Mouse (Mus musculus) kidney, adult 2 months (tissue): Measurements from ENCODE around the gene Hoxc4. TPM values are rescaled to one million over a fixed set of nuclear protein-coding genes. Genes with fewer than 3 reads are reported as not detected.

ENCODE experiments used
- DNase-seq: peaks from one replicate; pipeline ENCODE4 v3.0.0; 2021
- H3K27ac ChIP-seq: fragments of 200-500 bp; 2 replicates; pipeline ENCODE4 v1.5.1; 2012; ENCODE audit warnings: low read depth, low read length, control low read depth, inconsistent platforms; ENCODE audit not compliant: insufficient read depth
- H3K27me3 ChIP-seq: fragments of 200-500 bp; replicated peaks from 2 replicates; pipeline ENCODE4 v1.6.1; 2012; ENCODE audit warnings: mild to moderate bottlenecking, moderate library complexity, low read length, inconsistent platforms; ENCODE audit not compliant: control insufficient read depth, insufficient read depth
- H3K36me3 ChIP-seq: fragments of 200-500 bp; 2 replicates; pipeline ENCODE4 v1.6.1; 2012; ENCODE audit warnings: mild to moderate bottlenecking, moderate library complexity, low read length, inconsistent platforms; ENCODE audit not compliant: control insufficient read depth, insufficient read depth
- H3K4me1 ChIP-seq: fragments of 200-500 bp; 2 replicates; pipeline ENCODE4 v1.6.1; 2011; ENCODE audit warnings: low read length; ENCODE audit not compliant: control insufficient read depth, insufficient read depth
- H3K4me3 ChIP-seq: fragments of 200-500 bp; 2 replicates; pipeline ENCODE4 v1.5.1; 2011; ENCODE audit warnings: mild to moderate bottlenecking, low read depth, low read length, control low read depth; ENCODE audit not compliant: insufficient read depth
- CTCF ChIP-seq: fragments of 200-500 bp; conservative IDR thresholded peaks from 2 replicates; pipeline ENCODE4 v1.5.1; 2011; ENCODE audit warnings: low read depth, mild to moderate bottlenecking, control low read depth, low read length, moderate library complexity, mixed read lengths; ENCODE audit not compliant: insufficient read depth, insufficient read length
- POLR2A ChIP-seq: fragments of 200-500 bp; IDR thresholded peaks from one replicate; pipeline ENCODE4 v1.6.1; 2011; ENCODE audit warnings: low read depth, low read length, control low read depth
- WGBS: fragments of 180-500 bp; shearing (Covaris S2); methylation state at CpG from one replicate; pipeline ENCODE4 v1.1.7; 2018; 5-methylcytosine and 5-hydroxymethylcytosine counted together
- polyA plus RNA-seq: library from polyadenylated mRNA; depleted of rRNA; stranded (reverse); fragments of >200 nt; gene quantifications from 2 replicates; pipeline ENCODE4 v1.2.3, GENCODE M21; 2012

Hoxc4 gene
- polyA plus RNA-seq, 1 experiment = 2.5 TPM

DNA sequence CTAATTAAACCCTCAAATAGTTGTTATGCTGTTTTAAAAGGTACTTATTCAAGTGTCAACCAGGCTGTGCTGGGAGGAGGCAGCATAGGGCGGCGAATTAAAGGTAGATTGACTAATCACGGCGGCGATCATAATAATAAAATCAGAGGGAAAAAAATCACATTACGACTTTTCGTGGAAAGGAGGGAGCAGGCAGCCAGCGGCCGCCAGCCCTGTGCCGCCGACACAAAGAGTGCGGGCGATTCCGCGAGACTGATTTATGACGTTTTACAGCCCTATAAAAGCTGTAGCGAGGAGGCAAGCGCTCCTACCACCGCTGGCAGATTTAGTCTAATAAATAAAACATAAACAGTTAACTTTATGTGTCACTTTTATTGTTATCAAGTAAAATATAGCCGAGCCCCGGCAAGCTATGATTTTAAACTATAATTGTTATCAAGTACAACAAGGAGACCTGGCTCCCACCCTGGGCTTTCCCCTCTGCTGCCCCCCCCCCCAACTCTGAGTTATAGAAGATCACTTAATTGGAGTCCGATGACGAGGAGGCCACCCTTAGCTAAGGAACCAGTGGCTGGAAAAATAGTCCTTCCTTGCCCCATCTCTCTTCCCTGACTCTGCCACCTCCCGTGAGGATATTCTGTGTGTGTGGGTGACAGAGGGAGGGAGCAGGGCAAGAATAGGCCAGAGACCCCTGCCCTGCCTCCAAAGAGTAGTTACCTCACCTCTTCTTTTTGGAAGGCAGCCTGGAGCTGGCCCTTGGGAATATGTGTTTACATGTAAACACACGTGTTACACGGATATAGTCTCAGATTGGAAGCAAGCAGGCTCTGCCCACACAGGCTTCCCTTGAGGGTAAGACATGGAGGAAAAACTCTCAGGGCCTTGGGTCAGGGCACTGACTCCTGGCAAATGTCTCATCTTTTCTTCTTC, 14.2 kb downstream of the Hoxc4 start:
- H3K4me1 ChIP-seq = no peaks in the 10 kb centered on the region
- H3K4me3 ChIP-seq = no peak overlapping the region
- no peak for DNase-seq
- H3K27me3 ChIP-seq = no peaks in the 10 kb centered on the region; the same call in 1 of the 2 replicates
- TF ChIP-seq POLR2A = no peak
- no peak for TF ChIP-seq CTCF
- no peak overlapping the region for H3K27ac ChIP-seq
- no peaks in the 10 kb centered on the region for H3K36me3 ChIP-seq
- 33% methylated on average over 26 of the region's 26 CpGs for WGBS

DNA sequence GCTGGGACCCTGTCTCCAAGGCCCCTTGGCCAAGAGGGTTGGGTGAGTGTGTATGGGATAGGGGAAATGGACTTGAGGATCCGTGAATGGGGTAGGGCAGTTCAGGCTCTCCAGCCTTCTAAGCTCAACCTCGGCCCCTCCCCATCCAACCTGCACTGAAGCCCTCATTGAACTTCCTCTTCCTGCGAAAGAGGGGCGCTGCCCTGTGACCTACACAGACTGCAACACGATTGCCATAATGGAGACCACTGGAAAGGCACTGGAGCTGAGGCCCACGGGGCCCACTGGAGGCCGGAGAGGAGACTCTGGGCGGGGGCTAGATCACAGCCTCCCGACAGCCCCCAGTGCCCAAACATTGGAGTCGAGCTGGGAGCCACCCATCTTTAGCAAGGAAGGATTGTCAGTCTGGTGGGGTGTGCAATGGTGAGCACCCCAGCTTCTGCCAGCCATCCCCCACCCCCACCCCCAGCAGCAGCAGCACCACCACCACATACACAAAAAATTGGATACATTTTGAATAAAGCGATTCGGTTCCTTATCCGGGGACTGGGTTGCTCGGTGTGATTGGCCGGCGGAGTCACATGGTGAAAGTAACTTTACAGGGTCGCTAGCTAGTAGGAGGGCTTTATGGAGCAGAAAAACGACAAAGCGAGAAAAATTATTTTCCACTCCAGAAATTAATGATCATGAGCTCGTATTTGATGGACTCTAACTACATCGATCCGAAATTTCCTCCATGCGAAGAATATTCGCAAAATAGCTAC, 15.5 kb downstream of the Hoxc4 start:
- no peaks in the 10 kb centered on the region for H3K4me1 ChIP-seq
- TF ChIP-seq POLR2A = no peak
- no peak for TF ChIP-seq CTCF
- peak overlapping the region; percentile 53 for H3K4me3 ChIP-seq
- no peak overlapping the region for H3K27ac ChIP-seq
- 24% methylated on average over 24 of the region's 24 CpGs for WGBS
- DNase-seq = peak; percentile 40
- no peaks in the 10 kb centered on the region; the same call in 1 of the 2 replicates for H3K27me3 ChIP-seq
- no peaks in the 10 kb centered on the region for H3K36me3 ChIP-seq

DNA sequence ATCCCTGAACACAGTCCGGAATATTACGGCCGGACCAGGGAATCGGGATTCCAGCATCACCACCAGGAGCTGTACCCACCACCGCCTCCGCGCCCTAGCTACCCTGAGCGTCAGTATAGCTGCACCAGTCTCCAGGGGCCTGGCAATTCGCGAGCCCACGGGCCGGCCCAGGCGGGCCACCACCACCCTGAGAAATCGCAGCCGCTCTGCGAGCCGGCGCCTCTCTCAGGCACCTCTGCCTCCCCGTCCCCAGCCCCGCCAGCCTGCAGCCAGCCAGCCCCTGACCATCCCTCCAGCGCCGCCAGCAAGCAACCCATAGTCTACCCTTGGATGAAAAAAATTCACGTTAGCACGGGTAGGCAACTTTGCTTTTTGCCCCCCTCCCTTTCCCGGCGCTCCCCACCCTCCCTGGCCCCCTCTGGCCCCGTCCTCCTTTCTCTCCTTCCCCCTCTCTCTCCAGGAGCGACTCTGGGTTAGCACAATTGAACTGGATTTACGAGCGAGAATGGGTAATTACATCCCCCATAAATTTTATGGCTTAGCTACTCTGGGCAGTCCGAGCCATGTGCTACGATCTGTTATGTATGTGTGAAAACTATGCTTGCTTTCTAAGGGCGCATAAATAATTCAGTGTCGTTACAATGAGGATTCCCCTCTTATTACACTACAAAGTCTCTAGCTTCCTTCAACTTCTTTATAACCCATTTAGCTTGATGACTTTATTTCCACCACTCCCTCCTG, 16.2 kb downstream of the Hoxc4 start:
- no peak overlapping the region for H3K27ac ChIP-seq
- DNase-seq = no peak
- no peaks in the 10 kb centered on the region; the same call in 1 of the 2 replicates for H3K27me3 ChIP-seq
- no peak for TF ChIP-seq POLR2A
- no peak for TF ChIP-seq CTCF
- WGBS = 14% methylated on average over 34 of the region's 34 CpGs
- no peaks in the 10 kb centered on the region for H3K4me1 ChIP-seq
- peak overlapping the region; percentile 53 for H3K4me3 ChIP-seq
- no peaks in the 10 kb centered on the region for H3K36me3 ChIP-seq

DNA sequence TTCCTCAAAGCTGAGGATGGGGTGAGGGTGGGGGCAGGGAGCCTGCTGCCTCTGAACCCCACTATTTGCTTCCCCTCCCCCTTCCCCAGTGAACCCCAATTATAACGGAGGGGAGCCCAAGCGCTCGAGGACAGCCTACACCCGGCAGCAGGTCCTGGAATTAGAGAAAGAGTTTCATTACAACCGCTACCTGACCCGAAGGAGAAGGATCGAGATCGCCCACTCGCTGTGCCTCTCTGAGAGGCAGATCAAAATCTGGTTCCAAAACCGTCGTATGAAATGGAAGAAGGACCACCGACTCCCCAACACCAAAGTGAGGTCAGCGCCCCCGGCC, 16.8 kb downstream of the Hoxc4 start:
- TF ChIP-seq POLR2A (no peak), CTCF (no peak)
- H3K4me1 ChIP-seq = no peaks in the 10 kb centered on the region
- no peaks in the 10 kb centered on the region for H3K27me3 ChIP-seq
- H3K4me3 ChIP-seq = no peak overlapping the region
- 34% methylated on average over 14 of the region's 14 CpGs for WGBS
- H3K27ac ChIP-seq = no peak overlapping the region
- no peak for DNase-seq
- H3K36me3 ChIP-seq = no peaks in the 10 kb centered on the region

DNA sequence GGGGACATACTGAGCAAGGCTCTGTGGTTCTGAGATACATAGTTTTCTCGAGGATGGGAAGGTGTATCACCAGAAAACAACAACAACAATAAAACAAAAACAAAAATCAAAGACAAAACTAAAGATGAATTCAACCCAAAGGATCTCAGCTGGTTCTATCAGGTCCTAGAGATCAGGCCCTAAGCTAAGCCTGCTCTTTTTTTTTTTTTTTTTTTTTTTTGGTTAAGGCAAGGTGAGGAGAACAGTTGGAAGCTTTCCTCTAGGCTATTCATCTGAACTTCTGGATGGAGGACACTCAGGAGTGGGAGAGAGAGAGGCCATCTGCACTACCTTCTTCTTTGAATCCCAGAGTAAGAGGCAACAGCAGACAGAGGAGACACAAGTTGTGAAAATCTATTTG, 18.8 kb downstream of the Hoxc4 start:
- DNase-seq = no peak
- Histone ChIP-seq H3K27me3 (no peaks in the 10 kb centered on the region), H3K36me3 (no peaks in the 10 kb centered on the region), H3K4me1 (peaks cover 5% of the 10 kb centered on the region; the same call in 1 of the 2 replicates), H3K27ac (no peak overlapping the region), H3K4me3 (no peak overlapping the region)
- TF ChIP-seq CTCF = no peak
- no peak for TF ChIP-seq POLR2A
- 83% methylated on average over 1 of the region's 1 CpGs for WGBS

DNA sequence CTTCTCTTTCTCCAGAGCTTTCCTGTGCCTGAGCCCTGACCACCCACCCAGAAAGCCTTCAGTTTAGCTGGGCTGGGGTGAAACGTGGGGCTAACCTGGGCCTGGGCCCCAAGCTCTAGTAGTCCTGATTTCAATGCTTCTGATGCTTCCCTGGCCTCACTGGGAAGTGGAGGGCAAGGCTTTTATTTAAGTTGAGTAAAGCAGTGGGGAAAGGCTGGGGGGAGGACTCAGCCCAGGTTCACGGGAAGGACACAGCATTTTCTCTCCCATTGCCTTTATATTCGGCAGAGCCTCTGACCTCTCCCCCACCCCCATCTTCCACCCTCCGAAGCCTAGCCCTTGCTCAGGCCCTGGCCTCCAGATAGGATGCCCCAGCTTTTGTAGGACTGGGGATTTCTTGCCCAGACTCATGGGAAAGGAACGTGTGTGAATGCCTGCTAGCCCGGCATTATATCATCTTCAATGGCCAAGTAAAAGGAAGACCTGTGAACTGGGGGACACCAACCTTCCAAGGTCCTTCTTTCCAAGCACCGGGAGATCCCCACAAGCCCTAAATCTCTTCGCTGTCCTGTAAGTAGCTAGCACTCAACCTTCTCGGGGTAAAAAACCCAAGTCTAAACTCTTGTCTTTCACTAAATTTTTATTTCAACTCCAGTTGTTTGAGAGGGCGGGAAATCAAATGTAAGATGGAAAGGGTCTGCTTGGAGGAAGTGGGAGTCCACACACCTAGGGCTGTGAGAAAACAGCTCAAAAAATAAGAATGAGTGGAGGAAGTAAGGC, 20.2 kb downstream of the Hoxc4 start:
- no peak for DNase-seq
- no peak for TF ChIP-seq POLR2A
- no peak for TF ChIP-seq CTCF
- Histone ChIP-seq H3K4me1 (peaks cover 5% of the 10 kb centered on the region; the same call in 1 of the 2 replicates), H3K27me3 (no peaks in the 10 kb centered on the region), H3K36me3 (no peaks in the 10 kb centered on the region), H3K4me3 (no peak overlapping the region), H3K27ac (no peak overlapping the region)
- 85% methylated on average over 10 of the region's 10 CpGs for WGBS
